Mouse (Mus musculus): ENCODE measurements at regions not wholly inside any gene's neighbourhood (a gene's known extent, or its start where the extent isn't known, plus 50 kb on each side); places are given as distances from the start of the nearest gene placed in this dataset.

GRCm38 (mm10) chr4:154782291-154782690, 55.0 kb upstream of the Ttc34 start:
- no peak for DNase-seq (ENCODE audit: low spot score in 2 of 2)

GRCm38 (mm10) chr4:154785282-154785987, 51.8 kb upstream of the Ttc34 start:
- no peak for DNase-seq (ENCODE audit: low spot score in 2 of 2)

GRCm38 (mm10) chr4:154787190-154787589, 50.1 kb upstream of the Ttc34 start:
- DNase-seq (ENCODE audit: low spot score in 2 of 2): peak in 1 of 2 experiments; percentile 4

Data from left cerebral cortex, adult 9 months (tissue).